Mouse (Mus musculus) midbrain, postnatal 0 days (tissue): ENCODE measurements at regions not wholly inside any gene's neighbourhood (a gene's known extent, or its start where the extent isn't known, plus 50 kb on each side); places are given as distances from the start of the nearest gene placed in this dataset.
A peak's percentile ranks its signal among the peaks of the same experiment; 100 is the strongest.

ENCODE experiments used
- ATAC-seq: fragments of 200-750 bp; cut with Nextera tagmentation; 2 replicates; pipeline ENCODE4 v1.8.0; 2017; ENCODE audit warnings: moderate number of reproducible peaks, mild to moderate bottlenecking, moderate TSS enrichment, moderate library complexity; ENCODE audit not compliant: low FRiP score
- DNase-seq: peaks from one replicate; pipeline ENCODE4 v3.0.0-alpha.2; 2015; ENCODE audit warnings: low spot score
- H3K27ac ChIP-seq: fragments of 300-500 bp; sonication (generic); 2 replicates; pipeline ENCODE4 v1.5.1; 2014; ENCODE audit warnings: low read depth, mild to moderate bottlenecking, low read length, mixed read lengths
- H3K27me3 ChIP-seq: fragments of 300-500 bp; sonication (generic); 2 replicates; pipeline ENCODE4 v1.6.1; 2014; ENCODE audit warnings: low read length, control low read depth, mixed read lengths; ENCODE audit not compliant: insufficient read depth
- H3K36me3 ChIP-seq: fragments of 300-500 bp; sonication (generic); 2 replicates; pipeline ENCODE4 v1.6.1; 2014; ENCODE audit warnings: low read length, control low read depth, mixed read lengths; ENCODE audit not compliant: insufficient read depth
- H3K4me1 ChIP-seq: fragments of 300-500 bp; sonication (generic); 2 replicates; pipeline ENCODE4 v1.6.1; 2014; ENCODE audit warnings: mild to moderate bottlenecking, control low read depth, antibody characterized with exemption, low read length, mixed read lengths; ENCODE audit not compliant: insufficient read depth
- H3K4me2 ChIP-seq: fragments of 300-500 bp; sonication (generic); 2 replicates; pipeline ENCODE4 v1.6.1; 2014; ENCODE audit warnings: low read depth, mild to moderate bottlenecking, low read length, mixed read lengths; ENCODE audit not compliant: poor library complexity, severe bottlenecking
- H3K4me3 ChIP-seq: fragments of 300-500 bp; sonication (generic); 2 replicates; pipeline ENCODE4 v1.5.1; 2014; ENCODE audit warnings: low read depth, mild to moderate bottlenecking, low read length, moderate library complexity
- H3K9ac ChIP-seq: fragments of 300-500 bp; sonication (generic); replicated peaks from 2 replicates; pipeline ENCODE4 v1.6.1; 2014; ENCODE audit warnings: mild to moderate bottlenecking, low read length, moderate library complexity, mixed read lengths; ENCODE audit not compliant: poor library complexity, severe bottlenecking
- H3K9me3 ChIP-seq: fragments of 300-500 bp; sonication (generic); 2 replicates; pipeline ENCODE4 v1.6.1; 2016; ENCODE audit warnings: low read length, control low read depth
- CTCF ChIP-seq: IDR thresholded peaks from 2 replicates; pipeline ENCODE4 v1.5.1; 2016; ENCODE audit warnings: antibody characterized with exemption, mild to moderate bottlenecking
- WGBS: fragments of 180-500 bp; shearing (Covaris S2); extraction: QIAGEN DNeasy Blood & Tissue Kit; methylation state at CpG from one replicate; pipeline ENCODE4 v1.1.7; 2014; 5-methylcytosine and 5-hydroxymethylcytosine counted together

- Histone ChIP-seq H3K4me3 (no peak overlapping the region), H3K4me2 (no peak overlapping the region), H3K9me3 (no peaks in the 10 kb centered on the region), H3K9ac (no peak overlapping the region), H3K36me3 (no peaks in the 10 kb centered on the region), H3K27me3 (no peaks in the 10 kb centered on the region), H3K27ac (no peak overlapping the region), H3K4me1 (no peaks in the 10 kb centered on the region)
- TF ChIP-seq CTCF: no peak
- ATAC-seq (no peak), DNase-seq (peak; percentile 6)
- 47% methylated on average over 2 of the region's 2 CpGs for WGBS
These were observed 1742.3 kb upstream of the Gm38303 start for GRCm38 (mm10) chr3:12077756-12078155.
